Mouse (Mus musculus): ENCODE measurements at regions not wholly inside any gene's neighbourhood (a gene's known extent, or its start where the extent isn't known, plus 50 kb on each side); places are given as distances from the start of the nearest gene placed in this dataset.

DNA sequence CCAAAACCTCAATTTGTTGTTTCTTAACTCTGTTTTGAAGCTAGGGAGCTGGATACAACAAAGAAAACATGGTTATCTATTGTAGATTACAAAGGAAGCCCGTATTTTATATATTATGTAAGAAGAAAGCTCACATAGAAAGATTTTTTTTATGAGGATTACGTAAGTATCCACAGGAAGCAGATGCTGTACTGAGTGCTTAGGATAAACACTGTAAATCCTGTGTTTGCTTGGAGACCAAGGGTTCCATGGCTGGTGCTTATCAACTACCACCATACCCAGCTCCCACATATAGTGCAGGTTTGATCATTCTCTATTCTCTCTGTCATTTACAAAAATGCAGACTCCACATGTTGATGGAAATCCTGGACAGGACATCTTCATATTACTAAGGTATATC, 131.2 kb upstream of the Ahr start:
- ATAC-seq (ENCODE audit: extremely low read depth, insufficient number of reproducible peaks, low FRiP score, poor library complexity, severe bottlenecking) = no peak

DNA sequence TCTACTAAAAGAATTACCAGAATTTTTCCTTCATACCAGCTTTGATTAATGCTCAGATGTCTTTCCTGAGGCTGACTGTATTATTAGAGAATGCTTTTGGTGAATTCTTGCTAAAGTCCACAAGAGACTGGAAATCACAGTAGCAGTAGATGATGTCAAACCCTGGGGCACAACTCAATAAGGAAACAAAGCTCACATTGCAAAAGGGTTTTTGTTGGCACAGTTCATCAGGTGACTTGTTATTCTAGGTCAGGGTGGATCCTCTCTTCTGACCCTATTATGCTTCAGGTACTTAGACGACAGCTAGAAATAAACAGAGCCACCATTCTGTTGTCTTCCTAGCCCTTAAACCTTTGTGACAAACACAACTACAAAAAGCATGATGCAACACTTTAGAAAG, 128.2 kb upstream of the Ahr start:
- no peak for ATAC-seq (ENCODE audit: extremely low read depth, insufficient number of reproducible peaks, low FRiP score, poor library complexity, severe bottlenecking)

DNA sequence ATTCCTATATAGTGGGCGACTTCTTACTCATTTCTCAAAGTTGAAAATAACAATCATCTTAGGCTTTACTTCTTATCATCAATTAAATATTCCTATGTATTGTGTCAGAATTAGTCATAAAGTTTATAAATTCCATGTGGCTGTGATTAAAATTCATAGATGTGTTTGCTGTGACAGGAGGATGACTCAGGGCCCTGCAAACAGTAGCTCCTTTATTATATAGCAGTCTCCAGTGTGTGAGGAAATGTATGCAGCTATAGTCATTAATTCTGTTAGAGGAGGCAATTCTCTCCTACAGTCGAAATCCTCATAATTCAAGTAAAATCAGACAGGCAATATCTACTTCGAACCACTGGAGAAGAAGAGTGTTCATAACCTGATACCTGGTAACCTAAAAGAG, 121.7 kb upstream of the Ahr start:
- no peak for ATAC-seq (ENCODE audit: extremely low read depth, insufficient number of reproducible peaks, low FRiP score, poor library complexity, severe bottlenecking)

- no peak for ATAC-seq (ENCODE audit: extremely low read depth, insufficient number of reproducible peaks, low FRiP score, poor library complexity, severe bottlenecking)
Measured at GRCm38 (mm10) chr12:35649772-35650171, 114.9 kb upstream of the Ahr start.

- ATAC-seq (ENCODE audit: extremely low read depth, insufficient number of reproducible peaks, low FRiP score, poor library complexity, severe bottlenecking) = no peak
Measured at GRCm38 (mm10) chr12:35642473-35642872, 107.6 kb upstream of the Ahr start.

DNA sequence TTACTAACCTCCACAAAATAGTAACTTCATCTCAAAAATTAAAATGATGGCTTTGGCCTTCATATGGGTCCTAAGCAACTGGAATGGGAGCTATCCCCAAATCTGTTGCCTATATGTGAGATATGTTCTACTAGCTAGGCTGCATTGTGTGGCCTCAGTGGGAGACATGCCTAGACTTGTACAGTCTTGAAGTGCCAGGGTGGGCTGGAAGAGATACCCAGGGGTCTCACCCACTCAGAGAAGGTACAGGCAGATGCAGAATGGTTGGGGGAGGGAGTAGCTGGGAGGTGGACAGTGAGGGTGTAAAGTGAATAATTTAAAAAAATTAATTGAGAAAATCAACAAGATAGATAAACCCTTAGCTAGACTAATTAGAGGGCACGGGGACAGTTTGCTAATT, 106.9 kb upstream of the Ahr start:
- no peak for ATAC-seq (ENCODE audit: extremely low read depth, insufficient number of reproducible peaks, low FRiP score, poor library complexity, severe bottlenecking)

- ATAC-seq (ENCODE audit: extremely low read depth, insufficient number of reproducible peaks, low FRiP score, poor library complexity, severe bottlenecking) = peak; percentile 33; the same call in 1 of the 2 replicates
Measured at GRCm38 (mm10) chr12:35640911-35641345, 106.1 kb upstream of the Ahr start.

DNA sequence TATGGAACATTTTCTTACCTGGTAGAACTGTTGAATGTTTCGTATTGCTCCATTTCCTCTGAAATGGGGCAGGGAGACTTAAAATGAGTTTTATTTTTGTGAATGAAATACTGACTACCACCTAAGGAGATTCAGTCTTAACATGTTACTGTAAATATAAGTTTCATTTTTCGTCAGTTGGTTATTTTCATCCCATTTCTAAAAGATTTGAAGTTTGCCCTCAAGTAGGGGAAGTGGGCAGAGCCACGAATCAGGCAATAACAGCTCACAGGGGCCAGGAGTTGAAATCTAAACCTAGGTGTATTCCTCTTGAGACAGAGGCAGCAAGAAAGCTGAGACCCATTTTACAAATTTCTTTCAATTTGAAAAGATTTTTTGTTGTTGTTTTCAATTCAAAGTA, 88.6 kb upstream of the Ahr start:
- ATAC-seq (ENCODE audit: extremely low read depth, insufficient number of reproducible peaks, low FRiP score, poor library complexity, severe bottlenecking) = no peak

- no peak for ATAC-seq (ENCODE audit: extremely low read depth, insufficient number of reproducible peaks, low FRiP score, poor library complexity, severe bottlenecking)
Measured at GRCm38 (mm10) chr12:35614885-35615284, 80.0 kb upstream of the Ahr start.

GRCm38 (mm10) chr12:35607652-35608051, 72.8 kb upstream of the Ahr start:
- ATAC-seq (ENCODE audit: extremely low read depth, insufficient number of reproducible peaks, low FRiP score, poor library complexity, severe bottlenecking) = no peak

- no peak for ATAC-seq (ENCODE audit: extremely low read depth, insufficient number of reproducible peaks, low FRiP score, poor library complexity, severe bottlenecking)
Measured at GRCm38 (mm10) chr12:35603742-35604141, 68.9 kb upstream of the Ahr start.

DNA sequence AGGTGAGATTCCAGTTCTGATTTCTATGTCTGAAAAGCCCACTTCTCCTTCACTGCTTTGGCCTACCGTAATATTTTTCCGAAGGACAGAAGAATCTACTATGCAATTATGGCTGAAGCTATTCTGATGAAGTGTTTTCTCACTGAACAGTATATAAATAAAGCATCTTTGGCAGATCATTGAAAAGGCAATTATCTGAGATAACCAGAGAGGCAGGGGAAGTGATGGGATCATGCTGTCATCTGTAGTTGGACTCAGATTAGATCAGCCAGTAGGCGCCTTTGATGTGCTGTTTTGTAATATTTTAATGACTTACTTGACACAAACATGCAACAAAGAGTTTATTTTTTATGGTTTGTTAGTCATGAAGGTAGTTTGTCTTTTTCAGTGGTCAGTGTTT, 67.8 kb upstream of the Ahr start:
- ATAC-seq (ENCODE audit: extremely low read depth, insufficient number of reproducible peaks, low FRiP score, poor library complexity, severe bottlenecking) = no peak

GRCm38 (mm10) chr12:35598298-35598697, 63.5 kb upstream of the Ahr start:
- ATAC-seq (ENCODE audit: extremely low read depth, insufficient number of reproducible peaks, low FRiP score, poor library complexity, severe bottlenecking) = no peak

GRCm38 (mm10) chr12:35592866-35593265, 58.0 kb upstream of the Ahr start:
- no peak for ATAC-seq (ENCODE audit: extremely low read depth, insufficient number of reproducible peaks, low FRiP score, poor library complexity, severe bottlenecking)

Data from neutrophil, adult 5-6 weeks (primary cell).